Mouse (Mus musculus) bone marrow macrophage, adult 2 months (primary cell): ENCODE measurements around the gene Wdr26.

ENCODE experiments used
- CTCF ChIP-seq: IDR thresholded peaks from 2 replicates; pipeline ENCODE4 v1.5.1; 2012; ENCODE audit warnings: low read depth, mild to moderate bottlenecking, low read length, moderate library complexity
- POLR2A ChIP-seq: IDR thresholded peaks from 2 replicates; pipeline ENCODE4 v1.6.1; 2012; ENCODE audit warnings: mild to moderate bottlenecking, low read depth, low read length, borderline replicate concordance

DNA sequence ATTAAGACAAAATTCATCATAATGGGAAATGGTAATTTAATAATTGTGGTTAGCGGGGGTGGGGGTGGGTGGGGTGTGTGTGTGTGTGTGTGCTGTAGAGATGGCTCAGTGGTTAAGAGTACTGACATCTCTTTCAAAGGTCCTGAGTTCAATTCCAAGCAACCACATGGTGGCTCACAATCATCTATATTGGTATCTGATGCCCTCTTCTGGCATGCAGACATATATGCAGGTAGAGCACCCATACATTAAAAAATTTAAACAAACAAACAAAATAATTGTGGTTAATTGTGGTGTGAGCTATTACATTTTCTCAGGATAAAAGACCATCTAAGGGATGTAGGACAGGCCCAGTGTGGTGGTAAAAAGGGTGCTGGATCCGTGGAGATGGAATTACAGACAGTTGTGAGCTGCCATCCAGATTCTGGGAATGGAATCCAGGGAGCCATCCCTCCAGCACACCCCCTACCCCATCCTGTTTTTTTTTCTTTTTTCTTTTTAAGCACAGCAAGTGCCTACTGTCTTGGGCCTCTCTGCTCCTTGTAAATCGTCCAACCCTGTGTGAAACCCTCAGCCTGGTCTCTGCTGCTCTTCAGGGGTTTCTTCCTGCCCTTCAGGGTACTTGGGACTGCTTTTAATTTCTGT lies 62.3 kb downstream of the Wdr26 start:
- TF ChIP-seq POLR2A (no peak), CTCF (no peak)
